Mouse (Mus musculus) thymus, postnatal 4 days (tissue): Measurements from ENCODE around the gene Magi1.

Experiments
- DNase-seq: peaks from one replicate; pipeline ENCODE4 v3.0.0; 2021

The Magi1 gene

GRCm38 (mm10) chr6:93800465-93800864 lies 483.3 kb downstream of the Magi1 start:
- DNase-seq: no peak

DNA sequence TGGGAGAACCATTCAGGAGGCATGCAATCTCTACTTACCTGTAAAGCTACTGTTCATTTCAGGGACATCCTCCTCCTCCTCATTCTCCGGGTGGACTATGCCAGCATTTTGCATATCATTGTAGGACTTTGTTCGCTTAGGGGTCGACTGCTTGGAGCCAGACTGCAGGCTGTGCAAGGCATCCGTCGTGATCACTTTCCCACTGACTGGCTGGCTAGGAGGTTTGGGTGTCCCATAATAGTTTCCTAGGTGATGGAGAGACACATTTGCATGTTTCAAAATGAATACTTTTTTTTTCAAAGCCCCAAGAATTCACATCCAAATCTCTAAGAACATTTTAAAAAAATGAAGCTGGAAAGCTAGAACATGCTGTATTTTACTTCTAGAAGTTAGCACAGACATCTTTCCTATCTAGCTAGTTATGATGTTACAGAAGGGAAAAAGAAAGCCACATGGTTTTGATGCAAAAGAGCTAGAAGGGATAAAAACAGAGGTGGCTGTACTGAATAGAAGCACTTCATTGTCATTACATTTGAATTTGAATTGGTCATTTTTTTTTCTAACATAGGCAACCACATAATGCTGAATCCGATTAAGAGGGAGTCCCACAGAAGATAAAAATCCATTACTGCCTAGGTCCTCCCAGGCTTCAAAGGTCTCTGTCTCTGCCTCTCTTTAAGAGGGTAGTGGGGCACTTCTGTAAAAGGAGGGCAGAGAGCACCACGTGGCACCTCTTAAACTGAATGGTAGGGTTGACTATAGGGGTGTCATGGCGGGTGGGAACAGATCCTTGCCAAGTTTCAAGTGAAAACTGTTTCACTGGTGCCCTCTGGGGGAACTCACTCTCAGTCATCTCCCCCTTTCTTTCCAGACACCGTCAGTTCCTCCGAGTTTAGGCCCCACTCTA lies 491.2 kb downstream of the Magi1 start:
- no peak for DNase-seq

DNA sequence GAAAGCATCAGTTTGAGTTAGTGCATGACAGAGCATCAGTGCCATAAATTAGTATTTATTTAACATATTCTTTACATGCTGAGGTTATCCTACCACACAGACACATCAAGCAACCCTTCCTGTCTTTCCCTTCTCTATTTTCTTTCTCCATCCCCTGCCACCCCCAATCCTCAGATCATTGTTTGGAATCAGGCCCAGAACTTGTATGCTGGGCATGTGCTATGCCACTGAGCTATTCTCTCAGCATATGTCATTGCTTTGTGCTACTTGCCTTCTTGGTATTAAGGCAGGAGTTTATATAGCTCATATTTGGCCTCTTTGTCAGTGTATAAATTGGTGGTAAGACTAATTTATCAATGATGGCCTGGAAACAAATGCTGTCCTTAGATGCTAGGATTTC lies 494.0 kb downstream of the Magi1 start:
- no peak for DNase-seq

DNA sequence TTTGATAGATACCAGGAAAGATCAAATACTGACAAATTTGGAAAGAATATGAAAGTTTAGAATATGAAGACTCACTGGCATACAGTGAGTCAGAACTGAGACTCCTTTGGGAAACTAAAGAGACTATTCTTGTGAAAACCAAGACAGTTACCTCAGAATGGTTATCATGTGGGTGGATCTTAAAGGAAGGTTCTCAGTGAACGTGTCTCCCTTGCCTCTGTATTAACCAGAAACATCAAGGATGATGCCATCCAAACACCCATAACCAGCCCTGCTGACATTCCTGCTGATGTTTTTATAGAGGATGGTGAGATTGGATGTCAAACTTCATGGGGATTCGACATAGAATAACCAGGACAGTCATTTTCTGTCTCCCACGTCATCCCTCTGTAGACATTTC lies 496.7 kb downstream of the Magi1 start:
- DNase-seq: no peak

GRCm38 (mm10) chr6:93786220-93786619 lies 497.5 kb downstream of the Magi1 start:
- DNase-seq: no peak

DNA sequence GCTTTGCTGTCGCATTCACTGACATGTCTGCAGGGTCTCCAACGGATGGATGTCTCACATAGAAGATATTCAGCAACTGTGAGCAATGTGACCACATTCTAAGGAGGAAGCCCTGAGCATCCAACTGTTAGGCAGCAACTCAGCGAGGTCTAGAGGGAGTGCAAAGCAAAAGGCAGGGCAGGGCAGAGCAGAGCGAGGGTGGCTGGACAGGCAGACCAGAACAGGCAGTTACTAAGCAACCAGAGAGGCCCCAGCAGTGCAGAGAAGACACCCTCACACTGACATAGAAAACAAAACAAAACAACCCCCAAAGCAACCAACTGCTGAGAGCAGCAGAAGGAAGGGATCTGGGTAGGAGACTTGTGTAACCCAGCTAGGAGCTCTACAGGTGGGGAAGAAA lies 512.6 kb downstream of the Magi1 start:
- no peak for DNase-seq

DNA sequence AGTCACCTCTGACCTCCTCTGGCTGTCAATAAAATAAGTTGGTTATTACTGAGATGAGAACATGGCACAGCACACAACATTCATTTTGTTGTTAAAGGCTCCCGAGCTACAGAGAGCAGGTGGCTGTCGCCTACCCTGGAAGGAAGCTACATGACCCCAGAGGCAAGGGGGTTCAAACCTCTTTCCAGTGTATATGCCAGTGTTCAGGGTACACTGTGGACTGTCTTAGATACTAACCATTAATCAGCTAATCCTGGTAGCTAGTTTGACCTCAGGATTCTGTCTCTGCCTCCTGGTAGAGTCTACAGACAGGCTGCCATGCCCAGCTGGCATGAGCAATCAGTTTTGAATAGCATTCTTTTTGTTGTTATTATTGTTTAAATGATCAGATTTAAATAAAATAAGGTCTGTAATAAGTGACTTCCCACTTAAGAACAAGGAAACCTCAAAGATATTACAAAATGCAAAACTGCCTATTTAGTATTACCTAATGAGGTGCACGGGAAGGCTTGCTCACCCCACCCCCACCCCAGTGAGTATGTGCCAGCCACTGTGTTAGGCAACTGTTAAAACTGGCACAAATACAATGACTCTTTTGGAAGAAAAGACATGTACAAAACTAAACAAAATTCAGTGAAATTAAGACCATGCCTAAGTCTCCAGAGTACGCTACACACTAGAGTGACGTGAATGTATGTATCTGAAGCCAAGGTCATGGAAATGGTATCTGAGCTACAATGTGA lies 513.3 kb downstream of the Magi1 start:
- no peak for DNase-seq

DNA sequence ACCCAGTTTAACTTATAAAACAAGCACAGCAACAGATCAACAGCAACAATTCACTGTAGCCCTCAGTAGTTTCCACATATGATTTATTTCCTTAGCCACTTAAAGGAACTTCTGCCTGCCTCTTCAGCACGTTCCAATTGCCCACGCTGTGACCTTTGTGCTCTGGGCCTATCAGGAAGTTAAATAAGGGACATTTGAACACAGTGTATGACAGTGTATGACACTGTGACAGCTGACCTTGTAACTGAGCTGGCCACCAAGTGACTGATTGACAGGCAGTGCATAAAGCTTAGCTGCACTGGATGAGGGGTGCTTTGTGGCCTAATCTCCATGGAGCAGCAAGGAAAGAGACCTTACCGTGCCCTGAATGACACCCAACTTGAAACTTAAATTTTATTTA lies 525.6 kb downstream of the Magi1 start:
- no peak for DNase-seq

DNA sequence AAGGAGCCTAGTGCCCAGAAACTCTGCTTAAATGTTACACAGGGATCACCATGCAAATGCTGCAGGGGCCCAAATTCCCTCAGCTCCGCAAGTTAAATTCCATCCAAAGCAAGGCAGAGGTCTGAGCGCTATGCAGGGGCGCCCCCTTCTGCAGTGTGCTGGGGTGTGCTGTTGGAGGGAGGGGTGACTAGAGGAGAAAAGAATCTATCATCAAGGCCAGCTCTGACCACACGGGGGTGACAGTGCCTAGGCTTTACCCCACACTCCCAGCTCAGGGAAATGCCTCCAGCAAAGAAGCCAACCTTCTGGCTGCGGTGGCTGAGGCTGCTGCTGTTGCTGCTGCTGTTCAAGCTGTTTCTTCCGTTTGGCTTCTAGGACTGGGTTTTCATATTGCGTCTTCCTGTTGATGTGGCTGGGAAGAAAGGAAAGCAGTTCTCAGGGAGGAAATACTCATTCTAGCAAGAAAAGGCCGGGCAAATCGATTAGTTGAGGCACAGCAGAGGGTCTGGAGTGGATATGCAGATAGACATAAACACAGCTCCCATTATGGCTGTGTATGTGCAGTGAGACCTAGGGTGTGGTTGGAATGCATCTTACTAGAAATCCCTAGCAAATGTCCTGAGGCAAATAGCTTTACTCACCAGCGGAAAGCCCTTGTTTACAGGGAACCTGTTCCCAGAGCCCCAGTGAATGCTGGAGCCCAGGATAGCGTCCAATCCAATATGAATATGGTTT lies 526.2 kb downstream of the Magi1 start:
- peak; percentile 65 for DNase-seq

DNA sequence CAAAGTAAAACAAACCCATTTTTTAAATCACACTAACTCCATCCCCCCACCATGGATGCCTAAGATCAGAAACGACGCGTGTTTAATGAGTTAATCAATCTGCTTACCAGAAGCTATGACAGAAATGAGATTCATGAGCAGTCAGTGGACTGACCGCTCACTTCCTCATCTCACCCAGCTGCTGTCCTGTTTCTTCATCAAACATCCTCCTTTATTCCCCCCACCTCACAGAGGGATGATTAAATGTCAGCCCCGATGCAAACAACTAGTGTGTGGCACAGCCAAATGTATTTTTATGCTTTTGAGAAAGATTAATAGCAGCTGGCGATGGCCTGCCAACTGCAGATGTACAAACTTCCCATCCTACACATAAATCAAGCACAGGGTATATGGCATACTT lies 540.6 kb downstream of the Magi1 start:
- no peak for DNase-seq

- no peak for DNase-seq
These were observed 543.9 kb downstream of the Magi1 start for GRCm38 (mm10) chr6:93739786-93740185.

DNA sequence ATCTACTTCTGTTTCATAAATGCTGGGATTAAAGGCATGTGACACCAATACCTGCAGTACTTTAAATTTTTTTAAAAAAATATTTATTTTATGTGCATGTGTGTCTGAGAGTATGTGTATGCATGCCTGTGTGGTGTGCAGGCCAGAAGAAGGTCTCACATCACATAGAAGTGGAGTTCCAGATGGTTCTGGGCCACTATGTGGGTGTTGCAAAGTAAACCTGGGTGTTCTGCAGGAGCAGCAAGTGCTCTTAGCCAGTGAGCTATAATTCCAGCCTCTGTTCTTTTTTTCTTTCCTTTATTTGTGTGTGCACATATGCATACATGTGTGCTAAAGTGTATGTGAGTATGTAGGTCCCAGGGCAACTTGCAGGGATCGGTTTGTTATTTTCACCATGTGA lies 546.6 kb downstream of the Magi1 start:
- DNase-seq: no peak

- no peak for DNase-seq
These were observed 547.6 kb downstream of the Magi1 start for GRCm38 (mm10) chr6:93736071-93736470.

- no peak for DNase-seq
These were observed 549.9 kb downstream of the Magi1 start for GRCm38 (mm10) chr6:93733800-93734199.

GRCm38 (mm10) chr6:93729702-93730101 lies 554.0 kb downstream of the Magi1 start:
- peak; percentile 16 for DNase-seq

GRCm38 (mm10) chr6:93728791-93729190 lies 554.9 kb downstream of the Magi1 start:
- DNase-seq: no peak

- no peak for DNase-seq
These were observed 556.0 kb downstream of the Magi1 start for GRCm38 (mm10) chr6:93727630-93728178.

DNA sequence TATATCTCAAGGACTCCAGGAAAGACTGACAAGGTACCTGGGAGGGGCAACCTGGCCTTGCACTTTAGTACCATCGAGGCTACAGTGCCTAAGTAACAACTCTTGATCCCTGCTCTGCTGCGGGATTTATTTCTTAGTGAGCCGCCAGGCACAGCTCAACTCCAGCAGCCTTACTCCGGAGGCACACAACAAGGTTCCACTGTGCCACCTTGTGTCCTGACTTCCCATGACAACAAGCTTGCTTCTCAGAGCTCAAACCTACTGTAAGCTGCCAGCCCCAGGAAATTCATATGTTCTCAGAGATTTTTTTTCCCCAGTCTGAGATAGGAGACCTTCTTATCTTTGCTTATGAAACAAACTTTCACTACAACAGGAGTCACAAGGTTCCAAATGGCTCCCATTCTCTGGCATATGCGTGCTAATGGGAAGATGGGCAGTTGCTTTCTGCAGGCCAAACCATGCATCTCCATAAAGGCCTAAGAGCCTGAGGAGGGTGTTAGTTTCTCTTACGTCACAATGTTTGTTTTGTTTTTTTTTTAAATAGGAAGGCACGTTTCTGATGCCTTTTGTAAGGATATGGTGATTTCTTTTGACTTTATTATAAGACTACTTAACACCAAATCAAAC lies 556.8 kb downstream of the Magi1 start:
- peak; percentile 13 for DNase-seq

DNA sequence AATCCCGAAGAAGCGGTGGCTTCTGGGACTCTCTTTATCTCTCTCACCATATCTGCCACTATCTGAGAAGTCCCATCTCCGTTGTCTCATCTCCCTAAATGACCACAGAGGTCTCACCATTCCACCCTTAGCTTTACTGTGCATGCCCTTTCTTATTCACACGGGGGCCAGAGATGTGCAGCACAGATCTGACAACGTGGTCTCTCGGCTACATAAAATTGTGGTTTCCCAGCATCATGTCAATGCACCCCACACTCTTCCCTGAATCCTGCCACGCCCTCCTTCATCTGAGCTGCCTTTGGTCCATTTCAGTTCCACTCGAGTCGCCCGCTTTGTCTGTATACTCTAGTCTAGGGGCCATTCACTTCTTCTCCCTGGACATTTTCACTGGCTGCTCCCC lies 557.6 kb downstream of the Magi1 start:
- DNase-seq: no peak

GRCm38 (mm10) chr6:93724749-93725148 lies 559.0 kb downstream of the Magi1 start:
- no peak for DNase-seq

DNA sequence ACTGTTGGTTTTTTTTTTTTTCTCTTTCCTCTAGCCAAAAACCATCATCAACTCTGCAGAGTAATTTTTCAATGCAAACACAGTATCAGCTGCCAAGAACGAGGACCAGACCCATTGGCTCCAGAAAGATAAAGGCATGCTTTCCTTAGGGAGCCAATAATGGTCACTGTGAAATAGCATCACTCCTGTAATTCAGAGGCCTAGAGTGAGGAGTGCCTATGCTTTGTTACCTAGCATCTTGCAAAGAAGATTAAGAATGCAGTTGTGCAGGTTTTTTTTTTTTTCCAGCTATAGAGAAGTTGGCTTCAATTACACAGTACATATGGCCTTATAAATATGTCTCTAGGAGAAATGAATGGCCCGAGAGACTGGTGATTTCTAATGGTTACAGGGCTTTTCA lies 560.5 kb downstream of the Magi1 start:
- DNase-seq: no peak

- DNase-seq: no peak
These were observed 564.2 kb downstream of the Magi1 start for GRCm38 (mm10) chr6:93719532-93719931.

DNA sequence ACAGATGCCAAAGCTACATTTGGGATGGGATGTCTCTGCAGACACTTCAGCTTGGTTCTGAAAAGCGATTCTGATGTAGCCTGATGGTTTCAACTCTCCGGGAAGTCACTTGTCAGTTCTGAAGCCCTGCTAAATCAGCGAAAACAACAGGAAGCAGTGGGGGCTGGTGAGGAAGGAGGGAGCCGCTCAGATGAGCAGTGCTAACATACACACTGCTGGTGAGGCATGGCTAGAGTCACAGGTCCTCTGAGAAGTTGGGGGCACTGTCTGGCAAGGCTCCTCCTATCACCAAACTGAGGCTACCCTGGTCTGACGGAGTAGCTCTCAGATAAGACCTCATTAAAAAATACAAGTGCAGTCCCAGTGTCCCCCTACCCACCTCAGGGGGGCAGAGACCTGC lies 565.3 kb downstream of the Magi1 start:
- DNase-seq: peak; percentile 58
